Mouse (Mus musculus): ENCODE data around the gene Gzma.

Gzma gene

DNA sequence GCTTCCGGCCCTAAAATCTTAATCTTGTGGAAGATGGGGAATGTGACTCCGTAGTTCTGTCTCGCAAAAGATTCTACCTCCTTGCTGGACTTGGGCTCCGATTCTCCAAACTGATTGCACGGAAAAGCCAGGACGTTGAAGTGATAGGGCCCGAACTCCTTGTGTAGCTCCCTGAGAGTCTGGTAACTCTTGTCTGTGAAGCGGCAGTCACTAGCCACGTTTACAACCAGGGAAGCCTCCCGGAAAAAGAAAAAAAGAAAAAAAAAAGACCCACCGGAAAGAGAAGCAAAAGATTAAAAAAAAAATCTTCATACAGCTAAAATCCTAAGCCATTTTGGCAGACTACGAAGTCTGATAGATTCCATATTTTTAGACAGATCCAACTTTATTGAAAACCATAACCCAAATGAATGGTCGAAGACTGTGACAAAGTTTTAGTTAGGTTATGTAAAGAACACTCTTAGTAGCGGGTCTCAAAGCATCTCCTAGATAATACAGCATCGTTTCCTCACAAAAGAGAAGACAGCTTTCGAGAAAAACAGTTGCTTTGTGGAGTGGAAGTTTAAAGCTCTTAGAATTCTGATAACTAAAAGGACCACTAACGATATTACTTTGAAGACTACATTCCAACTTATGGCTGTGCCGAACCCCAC, 55.2 kb downstream of the Gzma start:
- no peak for DNase-seq (ENCODE audit: low spot score)

DNA sequence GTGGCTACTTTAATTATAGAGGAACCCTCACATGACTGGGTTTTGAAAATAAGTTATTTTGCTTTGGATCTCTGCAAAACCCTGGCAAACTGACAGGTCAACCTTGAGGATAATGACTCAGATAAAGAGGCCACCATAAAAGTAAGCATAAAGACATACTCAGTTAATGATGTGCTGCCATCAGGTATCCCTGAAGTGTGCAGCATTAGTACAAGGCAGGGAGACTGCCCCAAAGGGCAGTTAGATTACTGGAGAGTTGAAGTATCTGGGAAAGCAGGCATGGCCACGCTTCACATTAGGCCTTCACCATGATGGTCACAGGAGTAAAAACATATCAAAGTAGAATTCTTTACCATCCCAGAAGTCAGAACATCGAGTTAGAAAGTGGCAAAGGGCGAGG, 55.9 kb downstream of the Gzma start:
- DNase-seq (ENCODE audit: low spot score), result no peak

All from ovary, postnatal 14 days (tissue).